Mouse (Mus musculus) liver, embryonic 14.5 days (tissue): Measurements from ENCODE around the gene Pdzph1. TPM values are rescaled to one million over a fixed set of nuclear protein-coding genes. Genes with fewer than 3 reads are reported as not detected.

Experiments used
- ATAC-seq: fragments of 200-750 bp; cut with Nextera tagmentation; 2 replicates; pipeline ENCODE4 v1.8.0; 2017; ENCODE audit warnings: moderate number of reproducible peaks, mild to moderate bottlenecking, moderate library complexity; ENCODE audit not compliant: insufficient read depth
- DNase-seq, 3 experiments: peaks; one replicate each; pipeline ENCODE4 v3.0.0-alpha.2; 2012 to 2013; ENCODE audit warnings: low read depth in 3 of 3, low spot score in 3 of 3
- H3K27ac ChIP-seq: fragments of 300-500 bp; sonication (generic); 2 replicates; pipeline ENCODE4 v1.5.1; 2014; ENCODE audit warnings: moderate library complexity, mild to moderate bottlenecking, control low read depth, inconsistent platforms
- H3K27me3 ChIP-seq: fragments of 300-500 bp; sonication (generic); 2 replicates; pipeline ENCODE4 v1.6.1; 2014; ENCODE audit warnings: mild to moderate bottlenecking, low read length, moderate library complexity; ENCODE audit not compliant: control insufficient read depth, insufficient read depth
- H3K36me3 ChIP-seq: fragments of 300-500 bp; sonication (generic); replicated peaks from 2 replicates; pipeline ENCODE4 v1.6.1; 2014; ENCODE audit warnings: low read depth; ENCODE audit not compliant: control insufficient read depth, insufficient read depth
- H3K4me1 ChIP-seq, 2 experiments: fragments of 200-500 bp in 1 of 2; fragments of 300-500 bp in 1 of 2; sonication (generic) in 1 of 2; replicated peaks; 2 replicates each; pipeline ENCODE4 v1.6.1; 2012 to 2014; ENCODE audit warnings: antibody characterized with exemption in 1 of 2, inconsistent platforms in 1 of 2, low read length in 1 of 2; ENCODE audit not compliant: control insufficient read depth in 2 of 2, insufficient read depth in 2 of 2
- H3K4me2 ChIP-seq: fragments of 300-500 bp; sonication (generic); 2 replicates; pipeline ENCODE4 v1.6.1; 2014; ENCODE audit warnings: low read depth, mild to moderate bottlenecking, control low read depth, moderate library complexity
- H3K4me3 ChIP-seq, 2 experiments: fragments of 200-500 bp in 1 of 2; fragments of 300-500 bp in 1 of 2; sonication (generic) in 1 of 2; 2 replicates each; pipeline ENCODE4 v1.5.1; 2012 to 2014; ENCODE audit warnings: low read depth in 2 of 2, low read length in 2 of 2, mild to moderate bottlenecking in 2 of 2, control low read depth in 1 of 2, inconsistent platforms in 1 of 2, moderate library complexity in 1 of 2; ENCODE audit not compliant: insufficient read depth in 1 of 2
- H3K9ac ChIP-seq: fragments of 300-500 bp; sonication (generic); replicated peaks from 2 replicates; pipeline ENCODE4 v1.6.1; 2014; ENCODE audit warnings: mild to moderate bottlenecking, control low read depth, moderate library complexity
- H3K9me3 ChIP-seq: fragments of 300-500 bp; sonication (generic); 2 replicates; pipeline ENCODE4 v1.6.1; 2016; ENCODE audit warnings: low read length, mixed read lengths; ENCODE audit not compliant: control insufficient read depth
- CTCF ChIP-seq: IDR thresholded peaks from 2 replicates; pipeline ENCODE4 v1.5.1; 2016; ENCODE audit warnings: antibody characterized with exemption, low read depth, control low read depth
- EP300 ChIP-seq: IDR thresholded peaks from 2 replicates; pipeline ENCODE4 v1.6.1; 2016; ENCODE audit warnings: antibody characterized with exemption, low read depth
- WGBS: fragments of 180-500 bp; shearing (Covaris S2); extraction: QIAGEN DNeasy Blood & Tissue Kit; methylation state at CpG from one replicate; pipeline ENCODE4 v1.1.7; 2014; ENCODE audit not compliant: insufficient replicate concordance; 5-methylcytosine and 5-hydroxymethylcytosine counted together
- polyA plus RNA-seq, 2 experiments: library from polyadenylated mRNA; depleted of rRNA in 1 of 2; stranded (reverse) in 1 of 2; unstranded in 1 of 2; fragments of >200 nt; fragmentation: Nextera tagmentation in 1 of 2; extraction: Ambion mirVana in 1 of 2; gene quantifications; 2 replicates each; pipeline versions ENCODE4 v1.2.1 to v1.2.3; 2012 to 2014

Pdzph1 gene
- polyA plus RNA-seq, 2 experiments = 0.15 to 0.39 TPM

DNA sequence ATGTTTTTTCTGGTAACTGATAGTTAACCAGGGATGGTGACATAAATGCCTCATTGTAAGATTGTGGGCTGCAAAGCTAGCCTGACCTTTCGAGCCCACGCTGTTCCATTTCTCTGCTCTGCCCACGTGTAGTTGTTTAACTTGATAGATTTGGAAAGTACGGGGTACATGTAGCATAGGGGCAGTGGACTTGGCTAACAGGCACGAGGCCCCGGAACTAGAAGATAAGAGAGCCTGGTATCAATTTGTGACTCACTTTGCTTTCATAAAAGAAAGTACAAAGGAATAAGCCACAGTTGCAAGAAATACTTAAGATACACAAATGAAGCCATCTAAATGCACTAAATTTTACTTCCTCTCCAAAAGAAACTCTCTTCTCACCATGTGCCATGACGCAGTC lies 79.6 kb downstream of the Pdzph1 start:
- Histone ChIP-seq H3K4me1 (no peaks in the 10 kb centered on the region), H3K4me2 (no peak overlapping the region), H3K36me3 (no peaks in the 10 kb centered on the region), H3K4me3 (no peak overlapping the region), H3K9ac (no peak overlapping the region), H3K27ac (no peak overlapping the region), H3K9me3 (no peaks in the 10 kb centered on the region), H3K27me3 (no peaks in the 10 kb centered on the region)
- ATAC-seq (no peak), DNase-seq (no peak)
- 56% methylated on average over 7 of the region's 7 CpGs for WGBS
- TF ChIP-seq CTCF (no peak), EP300 (no peak)

DNA sequence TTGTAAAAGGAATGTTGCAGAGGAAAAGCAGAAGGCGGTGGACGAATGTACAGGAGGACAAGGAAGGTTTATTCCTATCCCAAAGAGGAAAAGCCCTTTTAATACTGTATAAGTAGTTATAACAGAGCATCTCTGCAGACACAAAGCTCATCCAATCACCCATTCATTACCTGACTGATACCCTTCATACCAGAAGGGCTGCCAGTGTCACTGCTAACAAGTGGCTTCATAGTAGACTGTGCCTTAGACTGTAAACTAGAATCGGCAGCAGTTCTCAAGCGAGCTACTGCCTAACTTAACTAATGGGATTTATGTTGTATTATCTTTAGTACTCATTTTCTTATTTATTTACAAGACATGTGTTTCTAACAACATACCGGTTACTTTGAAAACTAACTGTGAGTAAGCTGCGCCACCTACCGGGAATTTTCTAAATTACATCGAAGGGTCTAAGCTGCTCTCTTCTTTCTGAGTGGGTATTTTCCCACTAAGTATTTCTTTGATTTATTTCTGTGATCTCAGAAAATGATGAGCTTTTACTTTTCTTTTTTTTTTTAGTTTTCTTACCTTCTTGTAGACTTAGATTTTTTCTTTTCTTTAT lies 82.0 kb downstream of the Pdzph1 start:
- Histone ChIP-seq H3K9me3 (no peaks in the 10 kb centered on the region), H3K36me3 (no peaks in the 10 kb centered on the region), H3K27me3 (no peaks in the 10 kb centered on the region), H3K4me1 (no peaks in the 10 kb centered on the region), H3K27ac (no peak overlapping the region), H3K9ac (no peak overlapping the region), H3K4me2 (no peak overlapping the region), H3K4me3 (no peak overlapping the region)
- ATAC-seq (no peak), DNase-seq (no peak)
- peak; percentile 55 for TF ChIP-seq CTCF
- no peak for TF ChIP-seq EP300
- 31% methylated on average over 8 of the region's 8 CpGs for WGBS

DNA sequence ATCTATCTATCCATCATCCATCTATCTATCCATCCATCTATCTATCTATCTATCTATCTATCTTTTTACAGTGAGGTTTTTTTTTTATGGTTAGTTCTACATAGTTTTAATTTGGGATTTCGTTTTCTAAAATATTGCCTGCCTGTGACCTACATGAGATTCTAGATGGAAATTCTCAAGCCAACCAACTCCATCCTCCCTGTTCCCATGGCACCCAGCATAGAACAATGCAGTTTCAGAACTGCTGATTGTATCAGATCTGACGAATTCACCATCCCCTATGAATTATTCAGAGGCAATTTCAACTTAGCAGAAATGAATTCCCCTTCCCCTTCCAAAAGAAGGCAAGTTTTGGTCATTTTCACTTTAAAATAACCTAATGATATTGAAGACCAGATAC lies 85.2 kb downstream of the Pdzph1 start:
- Histone ChIP-seq H3K27ac (no peak overlapping the region), H3K27me3 (no peaks in the 10 kb centered on the region), H3K9me3 (no peaks in the 10 kb centered on the region), H3K36me3 (no peaks in the 10 kb centered on the region), H3K9ac (no peak overlapping the region), H3K4me3 (no peak overlapping the region), H3K4me1 (no peaks in the 10 kb centered on the region), H3K4me2 (no peak overlapping the region)
- 46% methylated on average over 2 of the region's 2 CpGs for WGBS
- no peak for DNase-seq
- no peak for TF ChIP-seq EP300
- no peak for TF ChIP-seq CTCF
- no peak for ATAC-seq

DNA sequence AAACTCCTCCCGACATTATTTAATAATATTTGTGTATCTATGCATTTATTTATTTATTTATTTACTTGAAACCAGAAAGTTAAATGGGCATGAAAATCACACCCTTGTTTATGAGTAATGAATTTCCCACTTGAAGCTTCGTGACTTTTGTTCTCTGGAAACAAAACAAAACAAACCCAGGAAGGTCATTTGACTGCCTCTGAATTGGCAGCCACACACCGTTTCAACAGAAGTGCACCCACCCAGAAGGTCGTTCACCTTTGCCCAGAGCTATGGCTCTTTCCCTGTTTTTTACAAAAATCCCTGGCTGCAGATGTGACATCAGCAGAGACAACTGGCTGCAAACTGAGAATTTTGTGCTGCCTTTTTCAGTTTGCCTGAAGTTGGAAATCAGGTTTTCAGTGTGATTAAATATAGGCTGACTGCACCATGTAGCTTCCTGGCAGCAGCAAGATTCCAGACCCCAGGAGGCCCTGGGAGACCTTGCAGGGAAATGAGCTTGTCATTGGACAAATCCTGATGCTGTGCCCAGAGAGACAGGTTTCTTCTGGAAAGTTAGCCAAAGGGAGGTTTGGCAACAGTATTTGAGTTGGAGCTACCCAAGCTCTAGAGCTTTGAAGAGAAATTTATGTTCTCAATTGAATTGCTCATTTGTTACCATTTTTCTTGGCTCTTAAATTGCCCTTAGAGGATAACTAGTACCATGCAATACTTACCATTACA lies 99.5 kb downstream of the Pdzph1 start:
- TF ChIP-seq CTCF (no peak), EP300 (no peak)
- no peak overlapping the region for H3K9ac ChIP-seq
- H3K4me3 ChIP-seq = no peak overlapping the region
- H3K4me1 ChIP-seq = no peaks in the 10 kb centered on the region
- no peak overlapping the region for H3K4me2 ChIP-seq
- H3K27me3 ChIP-seq = no peaks in the 10 kb centered on the region
- no peaks in the 10 kb centered on the region for H3K36me3 ChIP-seq
- ATAC-seq (no peak), DNase-seq (no peak)
- no peak overlapping the region for H3K27ac ChIP-seq
- 44% methylated on average over 4 of the region's 4 CpGs for WGBS
- H3K9me3 ChIP-seq = no peaks in the 10 kb centered on the region

DNA sequence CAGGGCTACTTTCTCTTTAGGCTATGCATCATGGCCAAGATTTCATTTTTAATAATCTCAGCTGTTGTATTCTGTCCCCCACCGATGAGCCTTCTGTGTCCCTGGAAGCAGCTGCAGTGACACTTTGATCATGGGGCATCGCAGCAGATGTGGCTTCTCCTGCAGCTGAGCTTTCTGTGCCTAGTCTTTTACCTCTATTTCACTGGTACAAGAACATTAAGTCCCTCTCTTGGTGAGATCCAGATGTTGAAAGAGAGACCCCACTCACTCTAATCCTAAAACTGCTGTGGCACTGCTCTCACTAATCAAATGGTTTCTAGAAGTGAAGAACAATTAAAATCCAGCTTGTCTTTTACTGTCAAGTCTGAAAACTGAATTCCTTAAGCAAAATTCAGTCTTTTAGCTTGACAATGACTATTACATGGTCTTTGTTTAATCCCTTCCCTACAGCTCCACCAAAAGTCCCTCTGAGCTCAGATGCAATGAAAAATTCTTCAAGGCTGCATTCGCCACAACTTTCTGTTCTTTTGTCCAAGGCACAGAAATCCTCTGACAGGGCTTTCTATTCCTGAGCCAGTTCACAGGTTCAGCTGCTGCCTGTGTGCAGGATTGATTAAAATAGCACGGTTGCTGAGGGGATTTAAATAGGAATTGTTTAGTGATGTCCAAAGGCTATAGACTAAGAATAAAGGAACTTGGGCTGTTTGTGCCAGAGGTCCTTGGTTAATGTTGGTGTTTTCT lies 101.1 kb downstream of the Pdzph1 start:
- TF ChIP-seq EP300 (no peak), CTCF (no peak)
- Histone ChIP-seq H3K27ac (no peak overlapping the region), H3K4me2 (no peak overlapping the region), H3K27me3 (no peaks in the 10 kb centered on the region), H3K9me3 (no peaks in the 10 kb centered on the region), H3K36me3 (no peaks in the 10 kb centered on the region), H3K9ac (no peak overlapping the region), H3K4me3 (no peak overlapping the region), H3K4me1 (no peaks in the 10 kb centered on the region)
- ATAC-seq (no peak), DNase-seq (no peak)
- 56% methylated on average over 4 of the region's 4 CpGs for WGBS
